Mouse (Mus musculus) heart, postnatal 0 days (tissue): ENCODE results near the gene Mtif3.

Experiments used
- CTCF ChIP-seq: IDR thresholded peaks from 2 replicates; pipeline ENCODE4 v1.5.1; 2016; ENCODE audit warnings: antibody characterized with exemption, control low read depth, low read depth
- EP300 ChIP-seq: IDR thresholded peaks from 2 replicates; pipeline ENCODE4 v1.6.1; 2016; ENCODE audit warnings: antibody characterized with exemption, low read depth

GRCm38 (mm10) chr5:146904404-146904803 is 59.2 kb downstream of the Mtif3 start:
- TF ChIP-seq CTCF = peak; percentile 85
- no peak for TF ChIP-seq EP300
